Mouse (Mus musculus) adrenal gland, adult (tissue): Measurements from ENCODE around the gene Adamts18.

Experiments
- DNase-seq, 2 experiments: peaks; one replicate each; pipeline ENCODE4 v3.0.0; 2022 to 2023; ENCODE audit warnings: low spot score in 1 of 2; ENCODE audit not compliant: inconsistent age in 2 of 2

Adamts18 gene

DNA sequence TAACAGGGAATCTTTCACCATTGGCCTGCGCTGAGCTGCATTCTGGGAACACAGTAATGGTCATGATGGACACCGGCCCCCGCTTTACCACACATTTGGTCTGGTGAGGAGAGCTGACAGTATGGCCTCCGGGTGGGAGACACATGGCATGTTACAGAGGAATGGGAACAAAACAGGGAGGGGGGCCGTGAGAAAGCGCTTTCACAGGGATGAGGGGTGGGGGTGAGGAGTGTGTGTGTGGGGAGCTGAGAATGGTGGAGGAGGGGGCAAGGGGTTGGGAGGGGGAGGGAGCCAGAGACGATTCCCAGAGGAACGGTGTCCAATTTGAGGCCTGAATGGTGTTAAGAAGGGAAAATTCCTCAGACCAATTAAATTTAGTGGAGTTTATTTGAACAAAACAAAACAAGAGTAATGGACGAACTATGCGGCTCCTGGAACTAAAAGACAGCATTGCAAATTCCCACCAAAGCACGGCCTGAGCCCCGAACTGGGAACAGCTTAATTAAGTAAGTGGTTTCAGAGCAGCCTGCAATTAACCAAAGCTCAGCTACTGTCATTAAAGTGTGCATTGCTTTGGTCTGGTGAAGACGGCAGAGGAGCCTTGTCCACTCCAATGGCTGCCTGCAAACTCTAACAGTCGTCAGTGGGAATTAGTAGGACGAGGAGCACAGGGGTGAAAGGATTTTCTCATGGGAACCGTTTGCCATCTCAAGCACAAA lies 181.7 kb downstream of the Adamts18 start:
- no peak for DNase-seq

DNA sequence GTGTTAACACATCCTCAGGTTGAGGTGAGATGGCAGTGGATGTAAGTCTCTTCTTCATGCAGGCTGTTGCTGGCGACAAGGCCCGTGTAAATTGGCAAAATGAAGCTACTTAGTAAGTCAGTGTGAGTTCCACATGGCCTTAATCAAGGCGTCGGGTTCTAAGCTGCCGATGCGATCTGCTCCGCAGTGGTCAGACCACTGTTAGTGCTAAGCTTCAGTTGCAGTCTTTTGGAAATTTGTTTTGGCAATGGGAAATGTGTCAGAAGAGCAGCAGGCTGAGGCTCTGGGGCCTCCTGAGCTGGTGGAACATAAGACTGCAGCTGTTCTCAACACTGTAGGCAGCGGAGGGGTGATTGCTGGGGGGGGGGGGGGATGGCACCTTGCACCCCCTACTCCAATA lies 182.6 kb downstream of the Adamts18 start:
- no peak for DNase-seq

DNA sequence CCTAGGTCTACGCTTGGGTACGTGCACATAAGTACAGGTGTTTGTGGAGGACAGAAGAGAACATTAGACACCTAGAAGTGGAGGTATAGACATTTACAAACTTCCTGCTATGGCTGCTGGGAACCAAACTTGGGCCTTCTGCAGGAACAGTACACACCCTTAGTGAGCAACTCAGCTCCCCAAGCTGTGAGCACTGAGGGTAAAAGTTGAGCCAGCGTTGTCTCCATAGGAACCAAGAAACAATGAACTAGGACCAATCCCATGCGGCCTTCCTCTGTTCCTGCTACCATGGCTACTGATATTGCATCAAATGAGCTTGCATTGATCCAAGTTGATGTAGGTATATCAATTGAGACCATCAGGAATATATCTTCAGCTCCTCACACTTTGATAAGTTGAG lies 183.5 kb downstream of the Adamts18 start:
- DNase-seq = no peak

DNA sequence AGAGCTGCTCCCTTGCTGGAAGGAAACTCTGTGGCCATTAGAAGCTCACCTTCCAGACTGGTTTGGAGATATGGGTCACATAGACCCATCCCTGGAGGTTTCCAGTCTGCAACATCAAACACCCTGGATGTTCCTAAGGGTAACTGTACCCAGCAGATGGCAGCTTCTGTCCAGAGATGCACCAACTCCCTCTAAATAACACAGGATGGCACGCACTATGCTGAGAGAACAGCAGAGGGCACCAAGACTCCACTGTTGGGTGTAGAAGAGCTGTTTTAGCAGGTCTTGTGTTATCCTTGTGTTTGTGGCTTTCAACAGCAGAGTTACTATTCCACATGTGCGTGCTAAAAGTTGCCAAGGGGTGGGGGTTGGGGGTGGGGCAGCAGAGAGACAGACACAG lies 184.0 kb downstream of the Adamts18 start:
- DNase-seq = peak; percentile 81 to 94

DNA sequence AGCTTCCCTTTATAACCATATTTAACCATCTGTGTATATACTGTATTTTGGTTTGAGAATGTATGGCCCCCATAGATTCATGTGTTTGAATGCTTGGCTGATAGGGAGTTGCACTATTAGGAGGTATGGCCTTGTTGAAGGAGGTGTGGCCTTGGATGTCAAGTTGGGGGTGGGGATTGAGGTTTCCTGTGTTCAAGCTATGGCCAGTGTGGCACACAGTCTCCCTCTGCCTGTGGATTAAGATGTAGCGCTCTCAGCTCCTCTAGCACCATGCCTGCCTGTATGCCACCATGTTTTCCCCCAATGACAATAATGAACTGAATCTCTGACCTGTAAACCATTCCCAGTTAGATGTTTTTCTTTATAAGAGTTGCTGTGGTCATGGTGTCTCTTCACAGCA lies 188.4 kb downstream of the Adamts18 start:
- DNase-seq = no peak

DNA sequence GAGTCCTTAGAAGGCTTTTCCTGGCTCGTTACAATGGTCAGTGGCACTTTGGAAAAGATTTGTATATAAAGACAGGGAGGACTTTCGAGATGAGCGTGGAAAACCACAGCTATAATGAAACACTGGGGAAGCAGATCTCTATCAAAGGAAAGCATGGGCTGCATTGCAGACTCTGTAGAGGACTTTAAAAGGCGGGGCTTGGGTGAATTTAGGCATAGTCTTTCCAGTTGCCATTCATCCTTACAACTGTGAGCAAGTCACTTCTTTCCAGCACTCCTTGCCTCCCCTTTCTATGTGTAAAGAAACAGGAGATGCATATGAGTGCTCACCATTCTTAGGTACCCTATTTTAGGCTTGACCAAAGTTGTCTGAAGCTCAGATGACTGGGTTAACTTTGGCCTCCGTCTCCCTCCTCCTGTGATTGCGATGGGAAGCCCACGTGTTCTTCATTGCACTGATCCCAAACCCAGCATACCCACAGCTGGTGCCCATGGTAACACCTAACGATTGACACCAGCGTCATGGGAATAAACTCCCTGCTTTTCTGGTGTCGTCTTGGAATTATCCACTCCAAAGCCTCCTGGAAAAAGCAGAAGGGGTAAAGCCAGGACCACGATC lies 191.7 kb downstream of the Adamts18 start:
- no peak for DNase-seq

DNA sequence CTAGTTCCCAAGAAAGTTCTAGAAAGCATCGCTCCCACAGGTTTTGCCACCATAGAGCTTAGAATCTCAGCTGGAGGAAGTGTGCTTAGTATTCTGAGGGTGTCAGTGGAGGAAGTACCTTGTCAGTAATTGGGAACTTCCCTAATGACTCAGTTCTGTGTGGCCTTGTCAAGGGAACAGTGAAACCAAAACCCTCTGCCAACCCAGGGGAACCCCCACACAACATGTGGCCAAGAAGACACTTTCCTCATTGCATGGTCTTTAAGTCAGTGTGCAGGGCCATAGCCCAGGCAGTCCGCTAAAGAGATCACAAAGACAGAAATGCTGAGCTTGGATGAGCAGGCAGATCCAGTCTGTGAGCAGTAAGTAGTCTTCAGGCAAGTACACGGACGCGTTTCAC lies 192.4 kb downstream of the Adamts18 start:
- DNase-seq = peak in 1 of 2 experiments; percentile 30

DNA sequence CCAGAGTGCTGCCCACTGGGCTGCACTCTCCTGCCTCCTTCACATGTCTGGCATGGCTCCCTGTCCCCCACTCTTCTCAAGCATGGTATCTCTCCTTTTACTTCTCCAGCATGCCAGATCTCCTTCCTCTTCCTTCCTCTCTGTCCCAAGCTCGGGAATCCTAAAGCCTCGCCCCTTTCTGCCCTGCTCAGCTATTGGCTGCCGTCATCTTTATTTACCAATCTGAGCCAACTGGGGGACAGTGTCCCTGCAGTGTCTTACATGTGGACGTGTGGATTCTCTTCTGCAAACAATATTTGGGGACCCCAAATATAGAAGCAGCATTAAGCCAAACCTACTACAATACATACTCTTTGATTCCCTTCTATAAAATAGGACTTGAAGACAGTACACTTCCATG lies 195.4 kb downstream of the Adamts18 start:
- DNase-seq = no peak

DNA sequence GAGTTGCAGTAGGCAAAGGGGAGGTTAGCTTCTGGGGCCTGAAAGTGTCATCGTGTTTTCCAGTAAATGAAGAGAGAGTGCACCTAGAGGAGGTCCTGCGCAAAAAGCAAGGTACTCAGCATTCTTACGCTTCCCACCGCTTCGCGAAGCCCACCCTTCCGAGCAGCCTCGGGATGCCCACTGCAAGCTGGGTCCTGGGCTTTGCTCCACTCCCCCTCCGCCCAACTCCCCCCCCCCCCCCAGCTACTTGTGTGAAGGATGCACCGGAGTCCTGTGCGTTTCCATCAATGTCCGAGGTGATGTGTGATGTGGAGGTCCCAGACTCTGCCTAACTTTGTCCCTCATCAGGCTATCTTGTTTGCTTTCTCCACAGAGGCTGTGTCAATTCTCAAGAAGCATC lies 196.1 kb downstream of the Adamts18 start:
- no peak for DNase-seq
